Mouse (Mus musculus) kidney, adult 2 months (tissue): ENCODE results near the gene Trim6. TPM values are rescaled to one million over a fixed set of nuclear protein-coding genes. Genes with fewer than 3 reads are reported as not detected.

ENCODE experiments used
- DNase-seq: peaks from one replicate; pipeline ENCODE4 v3.0.0; 2021
- H3K27ac ChIP-seq: fragments of 200-500 bp; 2 replicates; pipeline ENCODE4 v1.5.1; 2012; ENCODE audit warnings: low read depth, low read length, control low read depth, inconsistent platforms; ENCODE audit not compliant: insufficient read depth
- H3K27me3 ChIP-seq: fragments of 200-500 bp; replicated peaks from 2 replicates; pipeline ENCODE4 v1.6.1; 2012; ENCODE audit warnings: mild to moderate bottlenecking, moderate library complexity, low read length, inconsistent platforms; ENCODE audit not compliant: control insufficient read depth, insufficient read depth
- H3K36me3 ChIP-seq: fragments of 200-500 bp; 2 replicates; pipeline ENCODE4 v1.6.1; 2012; ENCODE audit warnings: mild to moderate bottlenecking, moderate library complexity, low read length, inconsistent platforms; ENCODE audit not compliant: control insufficient read depth, insufficient read depth
- H3K4me1 ChIP-seq: fragments of 200-500 bp; 2 replicates; pipeline ENCODE4 v1.6.1; 2011; ENCODE audit warnings: low read length; ENCODE audit not compliant: control insufficient read depth, insufficient read depth
- H3K4me3 ChIP-seq: fragments of 200-500 bp; 2 replicates; pipeline ENCODE4 v1.5.1; 2011; ENCODE audit warnings: mild to moderate bottlenecking, low read depth, low read length, control low read depth; ENCODE audit not compliant: insufficient read depth
- CTCF ChIP-seq: fragments of 200-500 bp; conservative IDR thresholded peaks from 2 replicates; pipeline ENCODE4 v1.5.1; 2011; ENCODE audit warnings: low read depth, mild to moderate bottlenecking, control low read depth, low read length, moderate library complexity, mixed read lengths; ENCODE audit not compliant: insufficient read depth, insufficient read length
- POLR2A ChIP-seq: fragments of 200-500 bp; IDR thresholded peaks from one replicate; pipeline ENCODE4 v1.6.1; 2011; ENCODE audit warnings: low read depth, low read length, control low read depth
- WGBS: fragments of 180-500 bp; shearing (Covaris S2); methylation state at CpG from one replicate; pipeline ENCODE4 v1.1.7; 2018; 5-methylcytosine and 5-hydroxymethylcytosine counted together
- polyA plus RNA-seq: library from polyadenylated mRNA; depleted of rRNA; stranded (reverse); fragments of >200 nt; gene quantifications from 2 replicates; pipeline ENCODE4 v1.2.3, GENCODE M21; 2012; rRNA removed

The Trim6 gene
- polyA plus RNA-seq: 0.88 and 1.0 TPM in 2 replicates

DNA sequence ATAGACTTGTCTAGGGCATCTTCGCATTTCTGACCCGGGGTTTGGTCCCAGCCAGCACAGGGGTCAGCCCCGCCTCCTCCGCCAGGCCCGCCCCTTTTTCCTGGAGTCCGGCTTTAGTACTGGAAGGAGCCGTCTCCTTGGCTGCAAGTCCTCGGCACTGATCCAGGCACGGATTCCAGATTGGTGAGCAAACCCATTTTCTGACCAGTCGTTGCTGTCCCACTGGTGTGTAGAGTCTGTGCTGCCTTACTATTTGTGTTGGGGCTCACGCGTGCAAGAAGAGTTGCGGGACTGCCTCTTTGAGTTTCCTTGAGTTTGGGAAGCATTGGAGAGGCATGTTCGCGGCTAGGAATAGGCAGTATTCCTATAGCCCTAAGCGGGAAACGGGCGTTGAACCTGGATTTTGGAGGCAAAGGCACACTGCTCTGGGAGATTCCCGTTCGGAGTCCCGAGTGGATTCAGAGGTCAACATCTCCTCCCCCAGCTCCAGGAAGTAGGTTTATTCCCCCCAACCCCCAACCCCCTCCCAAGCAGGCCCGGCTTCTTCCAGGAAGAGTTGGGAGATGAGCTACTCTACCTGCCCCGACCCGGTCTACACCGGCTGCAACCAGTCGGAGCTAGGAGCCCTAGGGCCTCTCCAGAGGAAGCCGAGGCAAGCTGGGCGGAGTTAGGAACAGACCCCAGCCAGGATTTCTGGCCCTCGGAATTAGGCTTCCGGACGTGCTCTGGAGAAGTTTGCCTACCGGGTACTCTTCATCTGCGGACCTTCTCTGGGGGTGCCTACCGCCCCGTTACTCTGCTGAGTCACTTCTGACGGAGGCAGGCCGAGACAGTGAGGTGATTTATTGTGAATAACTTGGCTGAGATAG lies at the start of gene Trim6:
Trim6 (plus strand) TSS at position 93 of the 869 bp plus-strand sequence.
- DNase-seq: peak; percentile 94
- H3K36me3 ChIP-seq: no peaks in the 10 kb centered on the region
- no peaks in the 10 kb centered on the region for H3K27me3 ChIP-seq
- no peak within 1 kb of the TSS for H3K27ac ChIP-seq
- TF ChIP-seq CTCF (no peak), POLR2A (no peak)
- 6% methylated on average over 37 of the region's 37 CpGs for WGBS
- H3K4me3 ChIP-seq: peak within 1 kb of the TSS; percentile 44
- H3K4me1 ChIP-seq: no peaks in the 10 kb centered on the region

DNA sequence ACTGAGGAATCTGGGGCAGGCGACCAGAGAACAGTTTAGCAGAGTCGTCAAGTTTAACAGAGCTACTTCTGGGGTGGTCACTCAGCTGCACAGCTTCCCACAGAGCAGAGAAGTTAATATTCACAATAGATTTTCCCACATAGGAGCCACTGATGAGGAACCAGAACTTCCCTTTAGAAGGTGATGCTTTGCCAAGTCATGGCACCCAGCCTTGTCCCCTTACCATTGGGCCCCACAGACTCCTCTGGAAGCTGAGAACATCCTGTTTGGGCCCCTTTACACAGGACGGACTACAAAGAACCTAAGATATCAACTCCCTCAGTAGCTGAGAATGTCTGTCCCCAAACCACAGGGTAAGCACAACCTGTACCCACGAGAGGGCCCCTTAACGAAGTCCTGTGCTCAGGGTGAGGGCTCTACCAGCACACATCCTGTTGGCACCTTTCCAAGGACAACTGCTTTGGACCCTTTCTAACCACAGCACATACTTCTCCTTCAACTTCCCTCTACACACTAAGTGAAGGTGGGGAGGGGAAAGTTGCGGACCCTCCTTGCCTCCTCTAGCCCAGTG lies 48.9 kb upstream of the Trim6 start:
- Histone ChIP-seq H3K36me3 (no peaks in the 10 kb centered on the region), H3K27me3 (no peaks in the 10 kb centered on the region), H3K4me3 (no peak overlapping the region), H3K4me1 (no peaks in the 10 kb centered on the region), H3K27ac (no peak overlapping the region)
- WGBS: 50% methylated on average over 6 of the region's 6 CpGs
- DNase-seq: no peak
- no peak for TF ChIP-seq POLR2A
- no peak for TF ChIP-seq CTCF

GRCm38 (mm10) chr7:104175085-104175484 lies 43.5 kb upstream of the Trim6 start:
- TF ChIP-seq POLR2A (no peak), CTCF (no peak)
- H3K27ac ChIP-seq: no peak overlapping the region
- H3K27me3 ChIP-seq: no peaks in the 10 kb centered on the region
- 47% methylated on average over 1 of the region's 1 CpGs for WGBS
- H3K4me1 ChIP-seq: no peaks in the 10 kb centered on the region
- H3K4me3 ChIP-seq: no peak overlapping the region
- no peaks in the 10 kb centered on the region for H3K36me3 ChIP-seq
- DNase-seq: no peak

DNA sequence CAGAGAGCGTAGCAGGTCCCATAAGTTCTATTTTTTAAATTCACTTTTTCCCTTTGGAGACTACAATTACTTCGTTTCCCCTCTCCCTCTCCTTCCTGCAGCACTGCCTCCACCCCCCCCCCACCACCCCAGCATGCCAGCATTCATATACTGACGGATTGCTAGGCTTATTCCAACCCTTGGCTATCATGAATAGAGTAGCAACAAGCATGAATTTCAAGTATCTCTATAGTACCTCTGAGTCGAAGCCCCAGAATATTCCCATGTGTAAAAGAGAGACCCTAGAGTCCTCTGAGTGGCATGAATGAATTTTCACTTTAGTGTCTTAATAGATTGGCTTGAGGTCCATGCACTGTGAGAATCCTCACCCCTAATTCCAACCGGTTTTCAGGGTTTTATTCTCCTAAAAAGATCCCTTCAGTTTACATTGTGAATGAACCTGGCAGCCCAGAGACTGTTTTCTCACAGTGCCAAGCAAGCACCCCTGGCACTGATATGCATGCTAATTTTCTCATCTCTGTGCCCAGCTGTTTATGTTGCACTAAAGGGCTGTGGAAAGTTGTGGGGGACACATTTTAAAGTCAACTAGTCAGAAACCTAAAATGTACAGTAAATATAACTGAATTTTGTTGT lies 40.1 kb upstream of the Trim6 start:
- no peaks in the 10 kb centered on the region for H3K36me3 ChIP-seq
- no peak for TF ChIP-seq POLR2A
- TF ChIP-seq CTCF: no peak
- H3K27me3 ChIP-seq: no peaks in the 10 kb centered on the region
- no peak for DNase-seq
- 70% methylated on average over 5 of the region's 5 CpGs for WGBS
- H3K4me1 ChIP-seq: no peaks in the 10 kb centered on the region
- H3K4me3 ChIP-seq: no peak overlapping the region
- H3K27ac ChIP-seq: no peak overlapping the region

DNA sequence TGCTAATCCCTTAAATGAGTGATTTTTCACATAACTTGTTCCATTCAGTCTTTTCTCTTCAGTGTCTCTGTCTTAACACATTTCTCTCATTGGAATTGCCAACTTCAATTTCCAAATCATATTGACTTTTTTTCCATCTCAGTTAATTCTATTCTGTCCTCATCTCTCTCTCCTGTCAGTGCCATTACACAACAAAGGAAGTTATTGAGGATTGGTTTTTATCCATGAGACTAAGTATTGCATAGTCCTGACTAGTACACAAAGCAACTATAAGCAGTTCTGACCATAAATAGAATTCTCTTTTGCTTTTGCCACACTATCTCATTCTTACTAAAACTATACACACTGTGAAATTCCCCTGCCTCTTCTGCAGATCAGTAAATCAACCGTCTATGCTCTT lies 39.5 kb upstream of the Trim6 start:
- DNase-seq: no peak
- 90% methylated on average over 1 of the region's 1 CpGs for WGBS
- H3K27me3 ChIP-seq: no peaks in the 10 kb centered on the region
- TF ChIP-seq CTCF: no peak
- H3K4me1 ChIP-seq: no peaks in the 10 kb centered on the region
- no peak overlapping the region for H3K27ac ChIP-seq
- H3K4me3 ChIP-seq: no peak overlapping the region
- H3K36me3 ChIP-seq: no peaks in the 10 kb centered on the region

GRCm38 (mm10) chr7:104183292-104183691 lies 35.3 kb upstream of the Trim6 start, which contains the start of gene Olfr648:
Gene Olfr648 (minus strand): TSS chr7:104183392.
- Histone ChIP-seq H3K36me3 (no peaks in the 10 kb centered on the region), H3K4me3 (no peak within 1 kb of the TSS), H3K4me1 (no peaks in the 10 kb centered on the region), H3K27ac (no peak within 1 kb of the TSS), H3K27me3 (no peaks in the 10 kb centered on the region)
- TF ChIP-seq CTCF (no peak), POLR2A (no peak)
- WGBS: 93% methylated on average over 2 of the region's 2 CpGs
- DNase-seq: no peak

- TF ChIP-seq CTCF (no peak), POLR2A (no peak)
- DNase-seq: no peak
These were observed 27.3 kb upstream of the Trim6 start for GRCm38 (mm10) chr7:104191275-104191674.

More at GRCm38 (mm10) chr7:104191275-104191674, 27.3 kb upstream of the Trim6 start:
- no peak overlapping the region for H3K4me3 ChIP-seq
- no peaks in the 10 kb centered on the region for H3K36me3 ChIP-seq
- H3K27ac ChIP-seq: no peak overlapping the region
- 65% methylated on average over 9 of the region's 9 CpGs for WGBS
- no peaks in the 10 kb centered on the region for H3K27me3 ChIP-seq
- H3K4me1 ChIP-seq: no peaks in the 10 kb centered on the region
